Mouse (Mus musculus) CH12.LX (cell line): ENCODE measurements around the gene Ccdc78. TPM values are rescaled to one million over a fixed set of nuclear protein-coding genes. Genes with fewer than 3 reads are reported as not detected.
"Not testable (repeated sequence)": the region's sequence is repeated elsewhere in the genome, so short reads cannot be mapped to it uniquely, and the experiment has no call there.

Source experiments
- DNase-seq: peaks from one replicate; pipeline ENCODE4 v3.0.0-alpha.2; 2013; ENCODE audit errors: extremely low read depth
- H3K27ac ChIP-seq: 2 replicates; pipeline ENCODE4 v1.5.1; 2012; ENCODE audit warnings: low read depth, mild to moderate bottlenecking, control low read depth, moderate library complexity; ENCODE audit not compliant: insufficient read depth
- H3K27me3 ChIP-seq: replicated peaks from 2 replicates; pipeline ENCODE3; 2012; ENCODE audit warnings: inconsistent platforms
- H3K36me3 ChIP-seq, 2 experiments: replicated peaks in 1 of 2; 2 replicates each; pipeline versions ENCODE3 to v1.6.1; 2012; ENCODE audit warnings: inconsistent platforms in 1 of 2, low read length in 1 of 2, mild to moderate bottlenecking in 1 of 2, mixed read lengths in 1 of 2, moderate library complexity in 1 of 2; ENCODE audit not compliant: control insufficient read depth in 1 of 2, insufficient read depth in 1 of 2
- H3K4me1 ChIP-seq, 2 experiments: 2 replicates each; pipeline ENCODE4 v1.6.1; 2012; ENCODE audit warnings: inconsistent platforms in 1 of 2, moderate library complexity in 1 of 2; ENCODE audit not compliant: insufficient read depth in 2 of 2, control insufficient read depth in 1 of 2
- H3K4me2 ChIP-seq: 2 replicates; pipeline ENCODE4 v1.6.1; 2012; ENCODE audit warnings: low read depth, mild to moderate bottlenecking, control low read depth; ENCODE audit not compliant: poor library complexity, insufficient read depth, severe bottlenecking
- H3K4me3 ChIP-seq, 3 experiments: fragments of 150-350 bp in 1 of 3; sonication (generic) in 1 of 3; replicated peaks in 1 of 3; 2 replicates each; pipeline versions ENCODE3 to v1.5.1; 2011 to 2012; ENCODE audit warnings: low read depth in 2 of 3, low read length in 2 of 3, mild to moderate bottlenecking in 2 of 3, moderate library complexity in 2 of 3, control low read depth in 1 of 3, improper control_type of control experiment in 1 of 3, inconsistent platforms in 1 of 3, mixed read lengths in 1 of 3; ENCODE audit not compliant: poor library complexity in 1 of 3
- H3K79me2 ChIP-seq: replicated peaks from 2 replicates; pipeline ENCODE4 v1.6.1; 2012; ENCODE audit warnings: mild to moderate bottlenecking, moderate library complexity; ENCODE audit not compliant: control insufficient read depth, poor library complexity, insufficient read depth, severe bottlenecking; ENCODE audit errors: extremely low read depth
- H3K9ac ChIP-seq: 2 replicates; pipeline ENCODE4 v1.6.1; 2012; ENCODE audit warnings: low read depth, mild to moderate bottlenecking, control low read depth, moderate library complexity; ENCODE audit not compliant: insufficient read depth
- H3K9me3 ChIP-seq: replicated peaks from 2 replicates; pipeline ENCODE3; 2012; ENCODE audit warnings: low read length, inconsistent platforms, mixed read lengths
- BHLHE40 ChIP-seq: IDR thresholded peaks from 2 replicates; pipeline ENCODE4 v1.6.1; 2011; ENCODE audit warnings: mild to moderate bottlenecking, low read depth, low read length, improper control_type of control experiment
- CTCF ChIP-seq, 2 experiments: IDR thresholded peaks in 1 of 2; conservative IDR thresholded peaks in 1 of 2; 2 replicates each; pipeline ENCODE4 v1.5.1; 2011 to 2012; ENCODE audit warnings: low read depth in 2 of 2, low read length in 2 of 2, improper control_type of control experiment in 1 of 2, inconsistent platforms in 1 of 2, mild to moderate bottlenecking in 1 of 2, moderate library complexity in 1 of 2
- E2F4 ChIP-seq: IDR thresholded peaks from 2 replicates; pipeline ENCODE4 v1.6.1; 2011; ENCODE audit warnings: low read depth, low read length, improper control_type of control experiment; ENCODE audit not compliant: insufficient replicate concordance
- EP300 ChIP-seq: IDR thresholded peaks from 2 replicates; pipeline ENCODE4 v1.6.1; 2011; ENCODE audit warnings: low read length, improper control_type of control experiment
- ETS1 ChIP-seq: conservative IDR thresholded peaks from 2 replicates; pipeline ENCODE4 v1.6.1; 2012; ENCODE audit warnings: low read depth, mild to moderate bottlenecking, inconsistent platforms, low read length, improper control_type of control experiment, moderate library complexity
- HCFC1 ChIP-seq: IDR thresholded peaks from 2 replicates; pipeline ENCODE4 v1.6.1; 2012; ENCODE audit warnings: low read depth, mild to moderate bottlenecking, inconsistent platforms, low read length, improper control_type of control experiment
- JUND ChIP-seq: conservative IDR thresholded peaks from 2 replicates; pipeline ENCODE4 v1.6.1; 2011; ENCODE audit warnings: low read depth, low read length, improper control_type of control experiment
- MAFK ChIP-seq: IDR thresholded peaks from 2 replicates; pipeline ENCODE4 v1.6.1; 2011; ENCODE audit warnings: low read length, improper control_type of control experiment; ENCODE audit not compliant: insufficient replicate concordance
- MAZ ChIP-seq: IDR thresholded peaks from 2 replicates; pipeline ENCODE4 v1.6.1; 2012; ENCODE audit warnings: low read depth, mild to moderate bottlenecking, inconsistent platforms, low read length, improper control_type of control experiment, moderate library complexity
- MXI1 ChIP-seq: IDR thresholded peaks from 2 replicates; pipeline ENCODE4 v1.6.1; 2011; ENCODE audit warnings: mild to moderate bottlenecking, low read depth, low read length, improper control_type of control experiment
- SIN3A ChIP-seq: IDR thresholded peaks from 2 replicates; pipeline ENCODE4 v1.6.1; 2012; ENCODE audit warnings: low read length, improper control_type of control experiment, inconsistent platforms
- ZNF384 ChIP-seq: IDR thresholded peaks from 2 replicates; pipeline ENCODE4 v1.6.1; 2012; ENCODE audit warnings: low read depth, low read length, improper control_type of control experiment, inconsistent platforms
- dilution Hi-C: fragments of 300-500 bp; cut with MboI; formaldehyde crosslinking; loops from 2 replicates; pipeline ENCODE4 v1.14.3; 2020; ENCODE audit warnings: low sequenced_read_pairs; ENCODE audit not compliant: extremely low pct_unique_long_range_greater_than_20kb, extremely low pct_ligation_motif_present
- in situ Hi-C: fragments of 300-500 bp; cut with MboI; formaldehyde crosslinking; loops from 3 replicates; pipeline ENCODE4 v1.14.3; 2019; ENCODE audit warnings: low sequenced_read_pairs, low pct_ligation_motif_present, low pct_unique_long_range_greater_than_20kb, mixed read lengths
- polyA plus RNA-seq: library from polyadenylated mRNA; unstranded; fragments of >175 nt; gene quantifications from 2 replicates; pipeline ENCODE4 v1.2.1, GENCODE M21; 2012; ENCODE audit warnings: low read depth; ENCODE audit not compliant: insufficient read length
- total RNA-seq, 2 experiments: library from RNA; depleted of rRNA; stranded (reverse); fragments of 300-350 nt in 1 of 2; fragments of >200 nt in 1 of 2; gene quantifications; 2 replicates each; pipeline ENCODE4 v1.2.3; 2012 to 2014

The Ccdc78 gene
- total and polyA plus RNA-seq, 3 experiments, result 0.13 to 0.40 (median 0.25) TPM

DNA sequence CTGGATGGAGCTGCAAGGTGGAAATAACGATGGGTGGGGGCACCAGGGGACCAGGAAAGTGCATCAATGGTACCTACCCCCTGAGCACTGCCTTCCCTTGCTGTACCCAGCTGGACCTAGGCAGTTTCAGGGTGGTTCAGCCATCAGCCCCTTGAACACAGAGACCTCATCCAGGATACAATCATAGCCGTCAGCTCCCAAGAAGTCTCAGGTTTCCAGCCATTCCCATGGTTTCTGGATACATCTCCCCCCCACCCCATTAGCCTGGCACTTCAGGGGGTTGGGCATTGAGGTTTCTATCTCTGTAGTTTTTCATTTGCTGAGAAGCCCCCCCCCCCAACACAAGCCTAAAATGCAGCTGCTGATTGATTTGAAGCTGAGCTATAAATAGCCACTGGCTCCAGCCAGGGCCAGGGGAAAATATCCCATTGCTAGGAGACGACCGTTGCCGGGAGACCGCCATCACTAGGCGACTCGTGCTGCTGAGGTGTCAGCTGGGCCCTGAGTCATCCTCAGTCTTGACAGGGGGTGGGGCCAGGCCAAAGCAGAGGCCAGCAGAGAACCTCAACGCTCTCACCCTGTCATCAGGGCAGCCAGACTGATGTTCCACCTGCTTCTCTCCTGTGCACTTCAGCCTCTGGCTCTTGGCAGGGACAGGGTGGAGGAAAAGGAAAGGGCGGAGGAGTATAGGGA, 16.6 kb downstream of the Ccdc78 start:
- Histone ChIP-seq H3K4me3 (no peak overlapping the region), H3K4me2 (no peak overlapping the region), H3K27me3 (peaks cover 61% of the 10 kb centered on the region), H3K79me2 (no peaks in the 10 kb centered on the region), H3K4me1 (0 out of 4 replicates have a peak, but pooled peaks cover 0 to 3% of the 10 kb centered on the region in 2 experiments), H3K9ac (no peak overlapping the region), H3K36me3 (no peaks in the 10 kb centered on the region), H3K9me3 (peaks cover 2% of the 10 kb centered on the region), H3K27ac (no peak overlapping the region)
- TF ChIP-seq SIN3A (no peak), BHLHE40 (peak; percentile 49), MXI1 (peak; percentile 45; the same call in 1 of the 2 replicates), MAZ (no peak), ETS1 (no peak), E2F4 (no peak)
- dilution Hi-C loops (no loop called here), in situ Hi-C loops (no loop called here)
- DNase-seq, result no peak

- H3K4me1 ChIP-seq, result 0 out of 4 replicates have a peak, but pooled peaks cover 0 to 3% of the 10 kb centered on the region in 2 experiments
- H3K79me2 ChIP-seq, result no peaks in the 10 kb centered on the region
- in situ Hi-C loops, result no loop called here
- H3K36me3 ChIP-seq, result no peaks in the 10 kb centered on the region
- TF ChIP-seq MAFK, result no peak
- no peak for TF ChIP-seq ZNF384
- TF ChIP-seq JUND, result no peak
- TF ChIP-seq HCFC1, result no peak
- TF ChIP-seq EP300, result no peak
- H3K4me2 ChIP-seq, result no peak overlapping the region
- peaks cover 73% of the 10 kb centered on the region for H3K27me3 ChIP-seq
- DNase-seq, result no peak
- no peak overlapping the region for H3K4me3 ChIP-seq
- no peak overlapping the region for H3K9ac ChIP-seq
- no peak overlapping the region for H3K27ac ChIP-seq
- no peaks in the 10 kb centered on the region for H3K9me3 ChIP-seq
- dilution Hi-C loops, result no loop called here
Measured at GRCm38 (mm10) chr17:25806507-25806906, 20.1 kb downstream of the Ccdc78 start.

- not testable (repeated sequence) for H3K36me3 ChIP-seq, H3K79me2 ChIP-seq, H3K9me3 ChIP-seq
- TF ChIP-seq CTCF (conservative IDR thresholded peaks at IDR 0.05 in 1 of 2, IDR thresholded peaks at IDR 0.05 in 1 of 2; ENCODE audit: low read depth in 2 of 2, low read length in 2 of 2), result 0 out of 4 replicates have a peak, but pooled peaks of 1 of the 2 experiments have one; percentile 14
- TF ChIP-seq, all 38 proteins: peak for 1; not testable (repeated sequence) for 37
- dilution Hi-C loops, H3K4me1 ChIP-seq, DNase-seq, H3K27ac ChIP-seq, in situ Hi-C loops, H3K4me3 ChIP-seq, H3K4me2 ChIP-seq, H3K9ac ChIP-seq: not testable (repeated sequence)
- H3K27me3 ChIP-seq, result peaks cover 74% of the 10 kb centered on the region
Measured at GRCm38 (mm10) chr17:25807452-25807851, 21.1 kb downstream of the Ccdc78 start.
